Mouse (Mus musculus): Measurements from ENCODE around the gene Gm37240. TPM values are rescaled to one million over a fixed set of nuclear protein-coding genes. Genes with fewer than 3 reads are reported as not detected.
A peak's percentile ranks its signal among the peaks of the same experiment; 100 is the strongest.

Gm37240 gene
- polyA plus RNA-seq, 1 experiment from 2014 or later, result 8.9 TPM

DNA sequence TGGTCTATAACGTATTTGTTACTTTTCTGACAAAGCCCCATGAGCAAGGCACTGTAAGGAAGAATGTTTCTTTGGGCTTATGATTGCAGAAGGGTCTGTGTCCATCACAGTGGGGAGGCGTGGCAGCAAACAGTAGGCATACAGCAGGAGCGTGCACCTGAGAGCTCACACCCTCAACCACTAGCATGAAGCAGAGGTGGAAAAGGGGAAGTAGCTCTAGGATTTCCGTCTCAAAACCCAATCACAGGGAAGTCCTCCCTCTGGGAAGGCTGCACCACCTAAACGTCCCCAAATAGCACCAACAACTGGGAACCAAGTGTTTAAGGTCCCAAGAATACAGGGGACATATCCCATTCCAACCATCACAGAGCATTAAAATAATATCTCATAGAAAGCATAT lies 26.3 kb downstream of the Gm37240 start:
- no peak overlapping the region for H3K9ac ChIP-seq
- H3K36me3 ChIP-seq, result no peaks in the 10 kb centered on the region
- WGBS, result 87% methylated on average over 5 of the region's 5 CpGs
- no peak overlapping the region for H3K4me2 ChIP-seq
- no peak overlapping the region for H3K27ac ChIP-seq
- no peak for ATAC-seq (replicated peaks; ENCODE audit: low FRiP score)
- no peaks in the 10 kb centered on the region for H3K9me3 ChIP-seq (replicated peaks)
- H3K4me3 ChIP-seq (replicated peaks), result no peak overlapping the region
- H3K4me1 ChIP-seq, result peaks cover 4% of the 10 kb centered on the region; the same call in 1 of the 2 replicates
- no peaks in the 10 kb centered on the region for H3K27me3 ChIP-seq

- H3K4me1 ChIP-seq, result peaks cover 4% of the 10 kb centered on the region; the same call in 1 of the 2 replicates
- H3K27me3 ChIP-seq, result no peaks in the 10 kb centered on the region
- WGBS, result 60% methylated on average over 6 of the region's 6 CpGs
- no peak overlapping the region for H3K4me3 ChIP-seq (replicated peaks)
- no peak overlapping the region for H3K27ac ChIP-seq
- no peak for ATAC-seq (replicated peaks; ENCODE audit: low FRiP score)
- no peaks in the 10 kb centered on the region for H3K36me3 ChIP-seq
- no peak overlapping the region for H3K4me2 ChIP-seq
- H3K9me3 ChIP-seq (replicated peaks), result no peaks in the 10 kb centered on the region
- no peak overlapping the region for H3K9ac ChIP-seq
Observed at GRCm38 (mm10) chr3:85859311-85859710, 28.0 kb downstream of the Gm37240 start.

GRCm38 (mm10) chr3:85858140-85859135 lies 28.9 kb downstream of the Gm37240 start:
- Histone ChIP-seq H3K27me3 (no peaks in the 10 kb centered on the region), H3K36me3 (no peaks in the 10 kb centered on the region), H3K4me3 (replicated peaks) (no peak overlapping the region), H3K9me3 (replicated peaks) (no peaks in the 10 kb centered on the region), H3K4me1 (no peaks in the 10 kb centered on the region; the same call in 1 of the 2 replicates), H3K9ac (no peak overlapping the region), H3K27ac (no peak overlapping the region), H3K4me2 (no peak overlapping the region)
- WGBS, result 62% methylated on average over 11 of the region's 11 CpGs
- no peak for ATAC-seq (replicated peaks; ENCODE audit: low FRiP score)

- Histone ChIP-seq H3K27me3 (no peaks in the 10 kb centered on the region), H3K9me3 (replicated peaks) (no peaks in the 10 kb centered on the region), H3K36me3 (no peaks in the 10 kb centered on the region), H3K9ac (no peak overlapping the region), H3K27ac (no peak overlapping the region), H3K4me1 (no peaks in the 10 kb centered on the region; the same call in 1 of the 2 replicates), H3K4me2 (no peak overlapping the region), H3K4me3 (replicated peaks) (no peak overlapping the region)
- 51% methylated on average over 4 of the region's 4 CpGs for WGBS
- no peak for ATAC-seq (replicated peaks; ENCODE audit: low FRiP score)
Observed at GRCm38 (mm10) chr3:85857083-85857482, 30.2 kb downstream of the Gm37240 start.

GRCm38 (mm10) chr3:85855947-85856346 lies 31.4 kb downstream of the Gm37240 start:
- no peaks in the 10 kb centered on the region for H3K27me3 ChIP-seq
- H3K36me3 ChIP-seq, result no peaks in the 10 kb centered on the region
- no peak for ATAC-seq (replicated peaks; ENCODE audit: low FRiP score)
- H3K9me3 ChIP-seq (replicated peaks), result no peaks in the 10 kb centered on the region
- 84% methylated on average over 5 of the region's 5 CpGs for WGBS
- H3K4me1 ChIP-seq, result no peaks in the 10 kb centered on the region; the same call in 1 of the 2 replicates
- H3K4me2 ChIP-seq, result no peak overlapping the region
- H3K9ac ChIP-seq, result no peak overlapping the region
- no peak overlapping the region for H3K27ac ChIP-seq
- no peak overlapping the region for H3K4me3 ChIP-seq (replicated peaks)

GRCm38 (mm10) chr3:85855043-85855442 lies 32.3 kb downstream of the Gm37240 start:
- Histone ChIP-seq H3K4me2 (no peak overlapping the region), H3K27me3 (no peaks in the 10 kb centered on the region), H3K4me3 (replicated peaks) (no peak overlapping the region), H3K4me1 (no peaks in the 10 kb centered on the region; the same call in 1 of the 2 replicates), H3K9me3 (replicated peaks) (no peaks in the 10 kb centered on the region), H3K27ac (no peak overlapping the region), H3K9ac (no peak overlapping the region), H3K36me3 (no peaks in the 10 kb centered on the region)
- ATAC-seq (replicated peaks; ENCODE audit: low FRiP score), result no peak
- 89% methylated on average over 3 of the region's 3 CpGs for WGBS

GRCm38 (mm10) chr3:85854143-85854542 lies 33.2 kb downstream of the Gm37240 start:
- Histone ChIP-seq H3K4me3 (replicated peaks) (no peak overlapping the region), H3K9ac (no peak overlapping the region), H3K27me3 (no peaks in the 10 kb centered on the region), H3K36me3 (no peaks in the 10 kb centered on the region), H3K9me3 (replicated peaks) (no peaks in the 10 kb centered on the region), H3K4me2 (no peak overlapping the region), H3K4me1 (no peaks in the 10 kb centered on the region; the same call in 1 of the 2 replicates), H3K27ac (no peak overlapping the region)
- no peak for ATAC-seq (replicated peaks; ENCODE audit: low FRiP score)
- 95% methylated on average over 6 of the region's 6 CpGs for WGBS

GRCm38 (mm10) chr3:85853715-85854114 lies 33.6 kb downstream of the Gm37240 start:
- Histone ChIP-seq H3K9ac (no peak overlapping the region), H3K27ac (no peak overlapping the region), H3K4me2 (no peak overlapping the region), H3K9me3 (replicated peaks) (no peaks in the 10 kb centered on the region), H3K36me3 (no peaks in the 10 kb centered on the region), H3K4me1 (no peaks in the 10 kb centered on the region; the same call in 1 of the 2 replicates), H3K4me3 (replicated peaks) (no peak overlapping the region), H3K27me3 (no peaks in the 10 kb centered on the region)
- WGBS, result 86% methylated on average over 4 of the region's 4 CpGs
- no peak for ATAC-seq (replicated peaks; ENCODE audit: low FRiP score)

DNA sequence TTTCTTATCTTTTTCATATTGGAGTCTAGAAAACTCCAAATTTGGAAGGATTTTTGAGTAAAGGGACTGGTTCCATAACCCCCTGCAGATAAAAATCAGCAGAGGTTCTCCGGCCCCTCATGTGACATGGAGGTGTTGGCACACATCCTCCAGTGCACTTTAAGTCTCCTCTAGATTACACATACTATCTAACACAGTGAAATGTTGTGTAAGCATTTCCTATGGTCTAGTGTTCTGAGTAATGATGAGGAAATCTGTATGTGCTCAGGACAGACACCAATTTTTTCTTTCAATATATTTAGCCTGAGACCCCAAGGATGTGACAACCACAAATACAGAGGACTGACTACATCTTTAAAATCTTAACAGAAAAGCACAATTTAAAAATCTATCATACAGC lies 37.2 kb downstream of the Gm37240 start:
- 83% methylated on average over 1 of the region's 1 CpGs for WGBS
- Histone ChIP-seq H3K9ac (no peak overlapping the region), H3K4me3 (replicated peaks) (no peak overlapping the region), H3K36me3 (no peaks in the 10 kb centered on the region), H3K9me3 (replicated peaks) (no peaks in the 10 kb centered on the region), H3K27ac (no peak overlapping the region), H3K4me1 (no peaks in the 10 kb centered on the region), H3K4me2 (no peak overlapping the region), H3K27me3 (no peaks in the 10 kb centered on the region)
- no peak for ATAC-seq (replicated peaks; ENCODE audit: low FRiP score)

DNA sequence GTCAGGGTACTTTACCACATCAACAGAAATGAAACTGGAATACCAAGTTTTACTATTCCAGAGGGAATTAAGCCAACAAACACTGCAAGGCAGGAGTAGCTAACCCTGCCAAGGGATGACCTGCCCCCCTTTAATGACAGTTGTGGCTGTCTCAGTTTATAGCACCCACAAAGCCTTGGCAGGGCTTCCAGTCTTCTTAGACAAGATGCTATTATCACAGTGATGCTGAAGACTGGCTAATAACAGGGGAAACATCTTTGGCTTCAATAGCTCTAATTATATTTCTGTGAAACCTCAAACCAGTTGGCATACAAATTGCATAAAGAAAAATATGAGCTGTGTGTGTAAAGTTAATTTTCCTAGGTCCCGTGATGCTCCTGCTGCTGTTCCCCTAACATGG lies 41.0 kb downstream of the Gm37240 start:
- Histone ChIP-seq H3K9ac (no peak overlapping the region), H3K9me3 (replicated peaks) (no peaks in the 10 kb centered on the region), H3K4me1 (peaks cover 17% of the 10 kb centered on the region), H3K27me3 (no peaks in the 10 kb centered on the region), H3K4me3 (replicated peaks) (no peak overlapping the region), H3K36me3 (no peaks in the 10 kb centered on the region), H3K27ac (no peak overlapping the region), H3K4me2 (no peak overlapping the region)
- ATAC-seq (replicated peaks; ENCODE audit: low FRiP score), result no peak
- 89% methylated on average over 1 of the region's 1 CpGs for WGBS

DNA sequence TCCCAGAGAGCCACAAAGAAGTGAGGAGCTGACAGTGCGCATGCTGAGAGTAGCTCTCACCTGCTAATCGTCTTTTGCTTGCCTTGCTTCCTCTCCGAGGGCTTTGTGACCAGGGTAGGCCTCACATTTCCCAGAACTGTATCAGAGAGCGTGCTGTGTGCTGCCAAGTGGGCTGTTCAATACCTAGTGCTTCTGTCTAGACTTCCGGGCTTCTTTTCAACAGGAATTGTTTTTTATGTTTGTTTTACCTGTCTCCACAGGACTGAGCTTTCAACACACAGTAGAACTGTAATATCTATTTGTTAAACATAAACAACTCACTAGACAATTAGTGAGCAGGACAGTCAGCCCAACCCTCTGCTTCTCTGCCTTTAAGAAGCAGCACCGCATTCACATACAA lies 42.0 kb downstream of the Gm37240 start:
- no peaks in the 10 kb centered on the region for H3K36me3 ChIP-seq
- H3K27me3 ChIP-seq, result no peaks in the 10 kb centered on the region
- H3K4me2 ChIP-seq, result no peak overlapping the region
- no peak overlapping the region for H3K9ac ChIP-seq
- ATAC-seq (replicated peaks; ENCODE audit: low FRiP score), result no peak
- no peaks in the 10 kb centered on the region for H3K9me3 ChIP-seq (replicated peaks)
- no peak overlapping the region for H3K27ac ChIP-seq
- H3K4me3 ChIP-seq (replicated peaks), result no peak overlapping the region
- WGBS, result 86% methylated on average over 6 of the region's 6 CpGs
- H3K4me1 ChIP-seq, result peaks cover 17% of the 10 kb centered on the region

GRCm38 (mm10) chr3:85842881-85843218 lies 44.5 kb downstream of the Gm37240 start:
- no peak for ATAC-seq (replicated peaks; ENCODE audit: low FRiP score)
- Histone ChIP-seq H3K36me3 (no peaks in the 10 kb centered on the region), H3K9ac (no peak overlapping the region), H3K4me3 (replicated peaks) (no peak overlapping the region), H3K4me1 (peaks cover 17% of the 10 kb centered on the region), H3K27me3 (no peaks in the 10 kb centered on the region), H3K9me3 (replicated peaks) (no peaks in the 10 kb centered on the region), H3K27ac (peak overlapping the region; percentile 83), H3K4me2 (no peak overlapping the region)
